Mouse (Mus musculus): ENCODE measurements around the gene Gm17482.

DNA sequence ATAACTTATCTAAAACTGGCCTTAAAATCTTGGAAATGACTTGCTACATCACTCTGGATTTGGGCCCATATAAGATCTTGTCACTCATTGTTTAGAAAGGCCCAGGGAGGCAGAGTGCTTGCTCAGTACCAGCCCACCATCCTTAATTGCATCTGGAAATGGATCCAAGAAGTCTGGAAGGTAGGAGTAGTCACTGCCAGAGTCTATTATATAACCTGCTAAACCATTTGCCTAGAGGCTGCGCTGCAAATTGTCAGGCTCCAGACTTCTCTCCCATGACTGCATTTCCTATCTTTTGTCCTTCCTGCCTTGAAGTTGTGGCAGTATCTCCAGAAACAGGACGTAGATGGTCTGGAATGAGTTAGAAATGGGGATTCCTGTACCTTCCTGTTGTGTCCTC, 17.0 kb upstream of the Gm17482 start:
- no peak for TF ChIP-seq CTCF (IDR thresholded peaks at IDR 0.05; ENCODE audit: low read depth, low read length)
- TF ChIP-seq POLR2A (IDR thresholded peaks at IDR 0.05; ENCODE audit: borderline replicate concordance, low read depth, low read length): no peak
